Mouse (Mus musculus) urinary bladder, postnatal 4 days (tissue): ENCODE measurements around the gene Trim42.

ENCODE experiments used
- DNase-seq, 2 experiments: peaks; one replicate each; pipeline ENCODE4 v3.0.0; 2021 to 2022; ENCODE audit warnings: low spot score in 2 of 2

Trim42 gene

GRCm38 (mm10) chr9:97369591-97369990 is at the start of gene Trim42:
TSS of gene Trim42 (minus strand) at chr9:97369958.
- DNase-seq: no peak

GRCm38 (mm10) chr9:97414876-97415668 is 45.3 kb upstream of the Trim42 start:
- no peak for DNase-seq

GRCm38 (mm10) chr9:97408142-97408541 is 38.4 kb upstream of the Trim42 start:
- DNase-seq: no peak

DNA sequence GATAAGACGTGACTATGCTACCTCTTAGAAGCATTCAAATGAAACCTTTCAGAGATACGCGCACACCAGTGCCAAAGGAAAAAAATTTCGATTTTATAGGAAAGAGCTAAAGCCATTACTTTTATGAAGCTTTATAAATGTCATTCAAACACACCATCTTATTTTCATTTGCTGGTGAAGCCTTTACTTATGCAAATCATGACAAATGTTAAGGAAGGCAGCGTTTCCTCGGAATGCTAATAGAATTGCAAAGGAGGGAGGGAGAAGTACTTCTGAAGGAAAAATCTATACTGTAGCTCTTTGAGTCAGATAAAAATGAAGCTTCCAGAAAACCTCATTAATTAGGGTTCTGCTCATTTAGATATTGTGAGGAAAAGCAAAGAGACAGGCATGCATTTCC is 13.3 kb downstream of the Trim42 start:
- DNase-seq: no peak

- no peak for DNase-seq
These were observed 24.9 kb downstream of the Trim42 start for GRCm38 (mm10) chr9:97344767-97345297.

GRCm38 (mm10) chr9:97341772-97342171 is 28.0 kb downstream of the Trim42 start:
- no peak for DNase-seq

DNA sequence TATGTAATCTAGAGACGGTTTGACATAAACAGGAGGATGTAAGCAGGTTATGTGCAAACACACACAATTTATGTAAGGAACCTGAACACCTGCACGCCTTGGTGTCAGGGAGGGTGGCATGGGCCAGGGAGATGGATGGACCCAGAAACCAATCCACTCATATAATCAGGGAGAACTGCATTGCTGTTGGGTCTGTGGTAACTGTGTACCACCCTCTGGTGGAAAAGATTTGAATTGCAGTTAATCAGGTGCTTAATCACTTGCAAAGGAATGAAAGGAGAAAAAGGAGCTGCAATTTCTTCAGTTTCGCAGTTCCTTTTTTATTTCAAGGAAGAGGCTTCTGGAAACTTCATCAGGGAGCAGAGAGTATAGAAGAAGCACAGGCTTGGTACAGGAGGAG is 46.9 kb downstream of the Trim42 start:
- DNase-seq: peak in 1 of 2 experiments; percentile 9

- peak in 1 of 2 experiments; percentile 9 for DNase-seq
These were observed 47.6 kb downstream of the Trim42 start for GRCm38 (mm10) chr9:97322120-97322519.

DNA sequence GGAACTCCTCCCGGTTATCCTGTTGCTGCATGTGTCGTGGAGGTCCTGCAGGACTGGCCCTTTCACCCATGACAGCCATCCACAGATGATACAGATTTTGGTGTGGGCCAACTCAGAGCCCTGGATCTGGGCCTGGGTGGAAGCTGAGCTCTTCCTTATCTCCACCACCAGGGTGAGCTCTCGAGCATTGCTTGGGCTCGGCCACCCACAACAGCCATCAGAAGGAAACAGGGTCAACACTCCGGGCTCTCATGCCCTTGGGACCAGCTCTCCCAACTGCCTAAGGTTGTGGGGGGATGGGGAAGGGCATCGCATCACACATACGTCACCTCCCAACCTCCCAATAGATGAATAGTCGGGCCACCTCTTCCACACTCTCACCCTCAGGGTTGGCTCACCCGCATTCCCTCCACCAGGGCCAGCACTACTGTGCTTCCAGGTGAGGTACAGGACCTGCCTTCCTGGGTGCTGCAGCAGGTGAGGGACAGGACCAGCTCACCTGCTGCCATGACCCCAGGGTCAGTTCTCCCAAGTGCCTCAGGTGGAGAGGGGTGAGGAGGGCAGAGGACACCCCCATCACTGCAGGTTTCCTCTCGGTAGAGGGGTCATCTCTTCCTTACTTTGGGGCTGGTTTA is 54.2 kb downstream of the Trim42 start:
- DNase-seq: no peak

GRCm38 (mm10) chr9:97311614-97312013 is 58.1 kb downstream of the Trim42 start:
- DNase-seq: peak; percentile 1 to 30

- peak in 1 of 2 experiments; percentile 41 for DNase-seq
These were observed 60.2 kb downstream of the Trim42 start for GRCm38 (mm10) chr9:97309509-97310053.

DNA sequence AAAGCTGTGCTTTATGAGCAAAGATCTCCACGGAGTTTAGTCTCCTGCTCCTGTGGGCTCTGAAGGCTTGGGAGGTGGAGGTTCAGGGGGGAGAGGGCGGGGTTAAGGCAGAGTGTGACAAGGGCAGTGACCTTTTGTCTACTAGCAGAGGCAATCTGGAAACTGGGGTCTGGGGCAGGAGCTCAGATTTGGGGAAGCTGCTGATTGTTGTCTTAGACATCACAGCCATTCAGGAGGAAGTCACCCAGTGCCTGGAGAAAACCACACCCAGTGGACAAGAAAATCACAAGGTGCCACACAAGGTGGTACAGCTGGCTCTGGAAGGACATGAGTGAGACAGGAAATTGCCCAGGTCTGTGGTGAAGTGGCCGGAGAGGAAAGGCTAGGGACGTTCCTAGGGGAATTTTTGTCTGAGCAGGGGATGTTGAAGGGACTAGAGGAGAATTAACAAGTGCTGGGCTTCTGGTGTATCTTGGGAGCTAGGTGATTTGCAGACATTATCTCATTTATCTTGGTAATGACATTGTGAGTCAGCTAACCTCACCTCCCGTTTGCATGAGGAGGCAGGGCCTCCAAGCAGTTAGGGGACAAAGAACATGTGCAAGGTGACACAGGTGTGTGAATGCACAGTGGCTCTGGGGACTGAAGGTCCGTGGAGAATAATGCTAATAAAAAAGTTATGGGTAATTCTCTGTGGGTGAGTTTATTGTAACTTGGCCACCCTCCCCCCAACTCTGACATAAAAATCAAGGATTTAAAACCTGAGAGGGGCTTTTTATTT is 61.9 kb downstream of the Trim42 start:
- peak in 1 of 2 experiments; percentile 52 for DNase-seq
